Mouse (Mus musculus) ES-Bruce4 (cell line): Measurements from ENCODE around the gene Ptpn6. TPM values are rescaled to one million over a fixed set of nuclear protein-coding genes. Genes with fewer than 3 reads are reported as not detected.

Experiments used
- H3K27ac ChIP-seq: 2 replicates; pipeline ENCODE4 v1.5.1; 2012; ENCODE audit warnings: low read length, inconsistent platforms; ENCODE audit not compliant: insufficient read depth
- H3K27me3 ChIP-seq: 2 replicates; pipeline ENCODE4 v1.6.1; 2012; ENCODE audit warnings: mild to moderate bottlenecking, low read length, inconsistent platforms; ENCODE audit not compliant: control insufficient read depth, poor library complexity, insufficient read depth, severe bottlenecking
- H3K36me3 ChIP-seq: 2 replicates; pipeline ENCODE4 v1.6.1; 2012; ENCODE audit warnings: inconsistent platforms, mild to moderate bottlenecking, low read length, moderate library complexity; ENCODE audit not compliant: control insufficient read depth, poor library complexity, insufficient read depth, severe bottlenecking
- H3K4me1 ChIP-seq: one replicate; pipeline ENCODE4 v1.8.1; 2011; ENCODE audit warnings: low read length; ENCODE audit not compliant: control insufficient read depth, insufficient read depth
- H3K4me3 ChIP-seq: 2 replicates; pipeline ENCODE4 v1.5.1; 2011; ENCODE audit warnings: low read depth, mild to moderate bottlenecking, low read length
- H3K9ac ChIP-seq: 2 replicates; pipeline ENCODE4 v1.6.1; 2012; ENCODE audit warnings: low read depth, mild to moderate bottlenecking, inconsistent platforms; ENCODE audit not compliant: poor library complexity, severe bottlenecking
- H3K9me3 ChIP-seq: replicated peaks from 2 replicates; pipeline ENCODE4 v1.6.1; 2012; ENCODE audit warnings: mild to moderate bottlenecking, low read length, inconsistent platforms; ENCODE audit not compliant: control insufficient read depth, poor library complexity, insufficient read depth, severe bottlenecking
- CTCF ChIP-seq: IDR thresholded peaks from one replicate; pipeline ENCODE4 v1.8.1; 2011; ENCODE audit warnings: low read depth, low read length
- EP300 ChIP-seq: IDR thresholded peaks from 2 replicates; pipeline ENCODE4 v1.6.1; 2011; ENCODE audit warnings: low read depth, low read length; ENCODE audit not compliant: insufficient read depth
- POLR2A ChIP-seq: IDR thresholded peaks from one replicate; pipeline ENCODE4 v1.8.1; 2011; ENCODE audit warnings: low read length; ENCODE audit not compliant: insufficient read depth
- polyA plus RNA-seq: library from polyadenylated mRNA; stranded (reverse); fragments of >200 nt; gene quantifications from 2 replicates; pipeline ENCODE4 v1.2.4, GENCODE M21; 2011; ENCODE audit warnings: low read depth; ENCODE audit not compliant: missing spikeins, insufficient read depth, insufficient read length

The Ptpn6 gene
- polyA plus RNA-seq, 1 experiment = 15.4 TPM

- H3K4me3 ChIP-seq = no peak overlapping the region
- H3K4me1 ChIP-seq = no peaks in the 10 kb centered on the region
Observed at GRCm38 (mm10) chr6:124696441-124697150, 41.9 kb downstream of the Ptpn6 start.

GRCm38 (mm10) chr6:124694166-124694955, 44.2 kb downstream of the Ptpn6 start:
- TF ChIP-seq EP300 = no peak
- TF ChIP-seq CTCF = no peak
- no peak for TF ChIP-seq POLR2A
- Histone ChIP-seq H3K36me3 (no peaks in the 10 kb centered on the region), H3K4me3 (no peak overlapping the region), H3K27me3 (no peaks in the 10 kb centered on the region), H3K9me3 (no peaks in the 10 kb centered on the region), H3K4me1 (no peaks in the 10 kb centered on the region), H3K27ac (no peak overlapping the region), H3K9ac (no peak overlapping the region)

More at GRCm38 (mm10) chr6:124696441-124697150, 41.9 kb downstream of the Ptpn6 start:
- Histone ChIP-seq H3K36me3 (no peaks in the 10 kb centered on the region; the same call in 1 of the 2 replicates), H3K9ac (no peak overlapping the region), H3K27ac (no peak overlapping the region), H3K27me3 (no peaks in the 10 kb centered on the region), H3K9me3 (no peaks in the 10 kb centered on the region)
- TF ChIP-seq CTCF (no peak), POLR2A (no peak), EP300 (no peak)

GRCm38 (mm10) chr6:124693243-124693981, 45.1 kb downstream of the Ptpn6 start:
- no peaks in the 10 kb centered on the region for H3K36me3 ChIP-seq
- no peaks in the 10 kb centered on the region for H3K27me3 ChIP-seq
- no peak overlapping the region for H3K4me3 ChIP-seq
- no peaks in the 10 kb centered on the region for H3K4me1 ChIP-seq
- H3K9me3 ChIP-seq = no peaks in the 10 kb centered on the region
- no peak overlapping the region for H3K9ac ChIP-seq
- TF ChIP-seq POLR2A (no peak), EP300 (no peak), CTCF (no peak)
- H3K27ac ChIP-seq = no peak overlapping the region

- Histone ChIP-seq H3K27ac (no peak overlapping the region), H3K4me3 (no peak overlapping the region), H3K27me3 (no peaks in the 10 kb centered on the region)
Observed at GRCm38 (mm10) chr6:124690517-124690916, 48.0 kb downstream of the Ptpn6 start.

GRCm38 (mm10) chr6:124689011-124689410, 49.5 kb downstream of the Ptpn6 start:
- H3K27me3 ChIP-seq = no peaks in the 10 kb centered on the region
- no peaks in the 10 kb centered on the region for H3K9me3 ChIP-seq
- no peak overlapping the region for H3K9ac ChIP-seq
- TF ChIP-seq POLR2A = no peak
- no peak for TF ChIP-seq CTCF
- no peak for TF ChIP-seq EP300
- H3K4me1 ChIP-seq = no peaks in the 10 kb centered on the region
- no peak overlapping the region for H3K4me3 ChIP-seq
- no peaks in the 10 kb centered on the region for H3K36me3 ChIP-seq
- no peak overlapping the region for H3K27ac ChIP-seq

More at GRCm38 (mm10) chr6:124690517-124690916, 48.0 kb downstream of the Ptpn6 start:
- no peaks in the 10 kb centered on the region for H3K4me1 ChIP-seq
- no peak overlapping the region for H3K9ac ChIP-seq
- no peaks in the 10 kb centered on the region for H3K9me3 ChIP-seq
- no peak for TF ChIP-seq POLR2A
- TF ChIP-seq CTCF = no peak
- no peak for TF ChIP-seq EP300
- H3K36me3 ChIP-seq = no peaks in the 10 kb centered on the region
